Mouse (Mus musculus): Measurements from ENCODE around the gene Fhl1. TPM values are rescaled to one million over a fixed set of nuclear protein-coding genes. Genes with fewer than 3 reads are reported as not detected.

Fhl1 gene
- polyA plus RNA-seq (2016; fragmentation: Nextera tagmentation; extraction: Ambion mirVana), result 81.7 and 87.1 TPM in 2 replicates

GRCm38 (mm10) chrX:56731306-56732201 is at the start of gene Fhl1:
TSS of gene Fhl1 (plus strand) at chrX:56731787.
- peak; percentile 94 for ATAC-seq (ENCODE audit: low FRiP score)
- Histone ChIP-seq H3K27ac (peak within 1 kb of the TSS; percentile 83), H3K4me1 (no peaks in the 10 kb centered on the region), H3K36me3 (no peaks in the 10 kb centered on the region), H3K4me2 (replicated peaks) (peak within 1 kb of the TSS; percentile 53), H3K9me3 (replicated peaks) (no peaks in the 10 kb centered on the region), H3K27me3 (no peaks in the 10 kb centered on the region), H3K9ac (peak within 1 kb of the TSS; percentile 73), H3K4me3 (peak within 1 kb of the TSS; percentile 51)
- WGBS, result 24% methylated on average over 26 of the region's 106 CpGs

GRCm38 (mm10) chrX:56682156-56682720 is 49.3 kb upstream of the Fhl1 start:
- Histone ChIP-seq H3K27ac (no peak overlapping the region), H3K9me3 (replicated peaks) (no peaks in the 10 kb centered on the region), H3K36me3 (no peaks in the 10 kb centered on the region), H3K9ac (no peak overlapping the region), H3K4me3 (no peak overlapping the region), H3K27me3 (no peaks in the 10 kb centered on the region), H3K4me1 (no peaks in the 10 kb centered on the region), H3K4me2 (replicated peaks) (no peak overlapping the region)
- 42% methylated on average over 1 of the region's 1 CpGs for WGBS
- no peak for ATAC-seq (ENCODE audit: low FRiP score)

GRCm38 (mm10) chrX:56683521-56683920 is 48.1 kb upstream of the Fhl1 start:
- H3K4me2 ChIP-seq (replicated peaks), result no peak overlapping the region
- no peaks in the 10 kb centered on the region for H3K4me1 ChIP-seq
- no peaks in the 10 kb centered on the region for H3K9me3 ChIP-seq (replicated peaks)
- H3K27me3 ChIP-seq, result no peaks in the 10 kb centered on the region
- ATAC-seq (ENCODE audit: low FRiP score), result no peak
- H3K4me3 ChIP-seq, result no peak overlapping the region
- H3K9ac ChIP-seq, result no peak overlapping the region
- WGBS, result 82% methylated on average over 10 of the region's 10 CpGs
- no peaks in the 10 kb centered on the region for H3K36me3 ChIP-seq
- H3K27ac ChIP-seq, result no peak overlapping the region

GRCm38 (mm10) chrX:56692554-56692953 is 39.0 kb upstream of the Fhl1 start:
- no peaks in the 10 kb centered on the region for H3K36me3 ChIP-seq
- no peaks in the 10 kb centered on the region for H3K4me1 ChIP-seq
- H3K4me3 ChIP-seq, result no peak overlapping the region
- H3K27ac ChIP-seq, result no peak overlapping the region
- no peaks in the 10 kb centered on the region for H3K9me3 ChIP-seq (replicated peaks)
- no peaks in the 10 kb centered on the region for H3K27me3 ChIP-seq
- H3K4me2 ChIP-seq (replicated peaks), result no peak overlapping the region
- H3K9ac ChIP-seq, result no peak overlapping the region
- 85% methylated on average over 6 of the region's 6 CpGs for WGBS
- ATAC-seq (ENCODE audit: low FRiP score), result no peak

- WGBS, result 84% methylated on average over 2 of the region's 2 CpGs
- Histone ChIP-seq H3K27ac (no peak overlapping the region), H3K4me3 (no peak overlapping the region), H3K9me3 (replicated peaks) (no peaks in the 10 kb centered on the region), H3K9ac (no peak overlapping the region), H3K27me3 (no peaks in the 10 kb centered on the region), H3K36me3 (no peaks in the 10 kb centered on the region), H3K4me2 (replicated peaks) (no peak overlapping the region), H3K4me1 (no peaks in the 10 kb centered on the region)
- no peak for ATAC-seq (ENCODE audit: low FRiP score)
Measured at GRCm38 (mm10) chrX:56694539-56694938, 37.0 kb upstream of the Fhl1 start.

GRCm38 (mm10) chrX:56697199-56697780 is 34.3 kb upstream of the Fhl1 start:
- Histone ChIP-seq H3K9ac (no peak overlapping the region), H3K27ac (no peak overlapping the region), H3K4me1 (no peaks in the 10 kb centered on the region), H3K4me2 (replicated peaks) (no peak overlapping the region), H3K4me3 (no peak overlapping the region), H3K27me3 (no peaks in the 10 kb centered on the region), H3K9me3 (replicated peaks) (no peaks in the 10 kb centered on the region), H3K36me3 (no peaks in the 10 kb centered on the region)
- 77% methylated on average over 6 of the region's 6 CpGs for WGBS
- ATAC-seq (ENCODE audit: low FRiP score), result no peak

GRCm38 (mm10) chrX:56697886-56698285 is 33.7 kb upstream of the Fhl1 start:
- no peaks in the 10 kb centered on the region for H3K4me1 ChIP-seq
- no peak overlapping the region for H3K9ac ChIP-seq
- no peak overlapping the region for H3K27ac ChIP-seq
- ATAC-seq (ENCODE audit: low FRiP score), result no peak
- WGBS, result 90% methylated on average over 4 of the region's 4 CpGs
- no peak overlapping the region for H3K4me2 ChIP-seq (replicated peaks)
- no peaks in the 10 kb centered on the region for H3K9me3 ChIP-seq (replicated peaks)
- H3K4me3 ChIP-seq, result no peak overlapping the region
- no peaks in the 10 kb centered on the region for H3K27me3 ChIP-seq
- H3K36me3 ChIP-seq, result no peaks in the 10 kb centered on the region

- Histone ChIP-seq H3K4me1 (no peaks in the 10 kb centered on the region), H3K4me2 (replicated peaks) (no peak overlapping the region), H3K36me3 (no peaks in the 10 kb centered on the region), H3K9ac (no peak overlapping the region), H3K4me3 (no peak overlapping the region), H3K9me3 (replicated peaks) (no peaks in the 10 kb centered on the region), H3K27ac (no peak overlapping the region), H3K27me3 (no peaks in the 10 kb centered on the region)
- WGBS, result 80% methylated on average over 3 of the region's 3 CpGs
- no peak for ATAC-seq (ENCODE audit: low FRiP score)
Measured at GRCm38 (mm10) chrX:56701261-56701660, 30.3 kb upstream of the Fhl1 start.

GRCm38 (mm10) chrX:56703965-56704562 is 27.5 kb upstream of the Fhl1 start:
- no peak overlapping the region for H3K4me2 ChIP-seq (replicated peaks)
- no peaks in the 10 kb centered on the region for H3K36me3 ChIP-seq
- no peak overlapping the region for H3K27ac ChIP-seq
- H3K9me3 ChIP-seq (replicated peaks), result no peaks in the 10 kb centered on the region
- H3K27me3 ChIP-seq, result no peaks in the 10 kb centered on the region
- WGBS, result 79% methylated on average over 8 of the region's 8 CpGs
- H3K4me3 ChIP-seq, result no peak overlapping the region
- H3K4me1 ChIP-seq, result no peaks in the 10 kb centered on the region
- no peak for ATAC-seq (ENCODE audit: low FRiP score)
- H3K9ac ChIP-seq, result no peak overlapping the region

- Histone ChIP-seq H3K4me3 (no peak overlapping the region), H3K9me3 (replicated peaks) (no peaks in the 10 kb centered on the region), H3K27ac (no peak overlapping the region), H3K9ac (no peak overlapping the region), H3K27me3 (no peaks in the 10 kb centered on the region), H3K36me3 (no peaks in the 10 kb centered on the region), H3K4me1 (no peaks in the 10 kb centered on the region), H3K4me2 (replicated peaks) (no peak overlapping the region)
- ATAC-seq (ENCODE audit: low FRiP score), result no peak
- WGBS, result 83% methylated on average over 6 of the region's 6 CpGs
Measured at GRCm38 (mm10) chrX:56708592-56709370, 22.8 kb upstream of the Fhl1 start.

GRCm38 (mm10) chrX:56710522-56710921 is 21.1 kb upstream of the Fhl1 start:
- H3K9me3 ChIP-seq (replicated peaks), result no peaks in the 10 kb centered on the region
- WGBS, result 94% methylated on average over 1 of the region's 1 CpGs
- ATAC-seq (ENCODE audit: low FRiP score), result no peak
- H3K4me3 ChIP-seq, result no peak overlapping the region
- H3K27ac ChIP-seq, result no peak overlapping the region
- no peak overlapping the region for H3K9ac ChIP-seq
- no peaks in the 10 kb centered on the region for H3K27me3 ChIP-seq
- no peaks in the 10 kb centered on the region for H3K4me1 ChIP-seq
- H3K4me2 ChIP-seq (replicated peaks), result no peak overlapping the region
- H3K36me3 ChIP-seq, result no peaks in the 10 kb centered on the region

GRCm38 (mm10) chrX:56712666-56713065 is 18.9 kb upstream of the Fhl1 start:
- no peaks in the 10 kb centered on the region for H3K27me3 ChIP-seq
- H3K4me3 ChIP-seq, result no peak overlapping the region
- H3K9ac ChIP-seq, result no peak overlapping the region
- H3K9me3 ChIP-seq (replicated peaks), result no peaks in the 10 kb centered on the region
- no peaks in the 10 kb centered on the region for H3K4me1 ChIP-seq
- no peak for ATAC-seq (ENCODE audit: low FRiP score)
- WGBS, result 74% methylated on average over 1 of the region's 1 CpGs
- no peak overlapping the region for H3K4me2 ChIP-seq (replicated peaks)
- H3K27ac ChIP-seq, result no peak overlapping the region
- no peaks in the 10 kb centered on the region for H3K36me3 ChIP-seq

Measured in hindbrain, embryonic 12.5 days (tissue).